Mouse (Mus musculus) MEL (cell line): ENCODE results near the gene Hoxd10. TPM values are rescaled to one million over a fixed set of nuclear protein-coding genes. Genes with fewer than 3 reads are reported as not detected.

Experiments used
- DNase-seq: peaks from one replicate; pipeline ENCODE4 v3.0.0; 2011; ENCODE audit warnings: low read depth, low spot score
- H3K27ac ChIP-seq: 2 replicates; pipeline ENCODE4 v1.5.1; 2012; ENCODE audit warnings: low read depth, mild to moderate bottlenecking, control low read depth, low read length, moderate library complexity; ENCODE audit not compliant: control insufficient read depth
- H3K27me3 ChIP-seq, 2 experiments: fragments of 150-350 bp in 1 of 2; sonication (generic) in 1 of 2; 2 replicates each; pipeline ENCODE4 v1.6.1; 2012; ENCODE audit warnings: low read length in 2 of 2, mild to moderate bottlenecking in 2 of 2, improper control_type of control experiment in 1 of 2, moderate library complexity in 1 of 2; ENCODE audit not compliant: insufficient read depth in 2 of 2, control insufficient read depth in 1 of 2
- H3K36me3 ChIP-seq, 2 experiments: 2 replicates each; pipeline ENCODE4 v1.6.1; 2012 to 2014; ENCODE audit warnings: low read length in 2 of 2, improper control_type of control experiment in 1 of 2, inconsistent platforms in 1 of 2, mild to moderate bottlenecking in 1 of 2; ENCODE audit not compliant: insufficient read depth in 2 of 2, control insufficient read depth in 1 of 2
- H3K4me1 ChIP-seq, 2 experiments: fragments of 150-350 bp in 1 of 2; sonication (generic) in 1 of 2; 2 replicates each; pipeline ENCODE4 v1.6.1; 2012; ENCODE audit warnings: low read length in 2 of 2, improper control_type of control experiment in 1 of 2, mild to moderate bottlenecking in 1 of 2; ENCODE audit not compliant: insufficient read depth in 2 of 2, control insufficient read depth in 1 of 2
- H3K4me3 ChIP-seq, 2 experiments: fragments of 150-350 bp in 1 of 2; sonication (generic) in 1 of 2; 2 replicates each; pipeline ENCODE4 v1.5.1; 2012; ENCODE audit warnings: low read depth in 2 of 2, low read length in 2 of 2, mild to moderate bottlenecking in 2 of 2, moderate library complexity in 2 of 2, control low read depth in 1 of 2, improper control_type of control experiment in 1 of 2; ENCODE audit not compliant: control insufficient read depth in 1 of 2, insufficient read depth in 1 of 2
- H3K79me2 ChIP-seq: 2 replicates; pipeline ENCODE4 v1.6.1; 2012; ENCODE audit warnings: mild to moderate bottlenecking, low read length, moderate library complexity; ENCODE audit not compliant: control insufficient read depth, poor library complexity, insufficient read depth
- H3K9ac ChIP-seq: 2 replicates; pipeline ENCODE4 v1.6.1; 2012; ENCODE audit warnings: low read depth, mild to moderate bottlenecking, control low read depth, low read length, moderate library complexity; ENCODE audit not compliant: control insufficient read depth, poor library complexity, severe bottlenecking
- H3K9me3 ChIP-seq: fragments of 150-350 bp; sonication (generic); replicated peaks from 2 replicates; pipeline ENCODE4 v1.6.1; 2012; ENCODE audit warnings: mild to moderate bottlenecking, low read length, improper control_type of control experiment, moderate library complexity; ENCODE audit not compliant: insufficient read depth
- CHD1 ChIP-seq: IDR thresholded peaks from 2 replicates; pipeline ENCODE4 v1.6.1; 2012; ENCODE audit warnings: low read depth, mild to moderate bottlenecking, inconsistent platforms, low read length, improper control_type of control experiment
- CHD2 ChIP-seq: IDR thresholded peaks from 2 replicates; pipeline ENCODE4 v1.6.1; 2011; ENCODE audit warnings: low read length, improper control_type of control experiment
- E2F4 ChIP-seq: IDR thresholded peaks from 2 replicates; pipeline ENCODE4 v1.6.1; 2011; ENCODE audit warnings: low read depth, low read length, improper control_type of control experiment, borderline replicate concordance
- EP300 ChIP-seq, 2 experiments: IDR thresholded peaks; 2 replicates each; pipeline ENCODE4 v1.6.1; 2011; ENCODE audit warnings: improper control_type of control experiment in 2 of 2, low read length in 2 of 2, low read depth in 1 of 2, mild to moderate bottlenecking in 1 of 2
- ETS1 ChIP-seq: IDR thresholded peaks from 2 replicates; pipeline ENCODE4 v1.6.1; 2012; ENCODE audit warnings: low read depth, mild to moderate bottlenecking, inconsistent platforms, low read length, improper control_type of control experiment, moderate library complexity
- GATA1 ChIP-seq: IDR thresholded peaks from 2 replicates; pipeline ENCODE4 v1.6.1; 2011; ENCODE audit warnings: low read depth, low read length, improper control_type of control experiment
- JUND ChIP-seq: IDR thresholded peaks from 2 replicates; pipeline ENCODE4 v1.6.1; 2011; ENCODE audit warnings: low read depth, mild to moderate bottlenecking, improper control_type of control experiment, low read length
- KAT2A ChIP-seq: conservative IDR thresholded peaks from 2 replicates; pipeline ENCODE4 v1.6.1; 2012; ENCODE audit warnings: low read depth, low read length, improper control_type of control experiment, inconsistent platforms
- MAFK ChIP-seq: IDR thresholded peaks from 2 replicates; pipeline ENCODE4 v1.6.1; 2011; ENCODE audit warnings: low read depth, mild to moderate bottlenecking, low read length, improper control_type of control experiment, borderline replicate concordance
- MAX ChIP-seq: IDR thresholded peaks from 2 replicates; pipeline ENCODE4 v1.6.1; 2011; ENCODE audit warnings: low read length, improper control_type of control experiment
- MAZ ChIP-seq: IDR thresholded peaks from 2 replicates; pipeline ENCODE4 v1.6.1; 2012; ENCODE audit warnings: low read depth, mild to moderate bottlenecking, inconsistent platforms, low read length, improper control_type of control experiment
- MYB ChIP-seq: IDR thresholded peaks from 2 replicates; pipeline ENCODE4 v1.6.1; 2011; ENCODE audit warnings: mild to moderate bottlenecking, low read depth, low read length, improper control_type of control experiment
- MYC ChIP-seq: IDR thresholded peaks from 2 replicates; pipeline ENCODE4 v1.6.1; 2011; ENCODE audit warnings: low read depth, mild to moderate bottlenecking, low read length, improper control_type of control experiment, moderate library complexity
- RAD21 ChIP-seq: IDR thresholded peaks from 2 replicates; pipeline ENCODE4 v1.6.1; 2011; ENCODE audit warnings: mild to moderate bottlenecking, low read depth, low read length, improper control_type of control experiment
- SIN3A ChIP-seq: IDR thresholded peaks from 2 replicates; pipeline ENCODE4 v1.6.1; 2012; ENCODE audit warnings: low read length, improper control_type of control experiment, inconsistent platforms
- TAL1 ChIP-seq: IDR thresholded peaks from 2 replicates; pipeline ENCODE4 v1.6.1; 2012; ENCODE audit warnings: mild to moderate bottlenecking, inconsistent platforms, low read length, moderate library complexity, mixed read lengths
- TCF12 ChIP-seq: IDR thresholded peaks from 2 replicates; pipeline ENCODE4 v1.6.1; 2014; ENCODE audit warnings: low read depth, mild to moderate bottlenecking, inconsistent platforms, low read length, improper control_type of control experiment, moderate library complexity
- ZC3H11A ChIP-seq: IDR thresholded peaks from 2 replicates; pipeline ENCODE4 v1.6.1; 2012; ENCODE audit warnings: low read depth, mild to moderate bottlenecking, inconsistent platforms, low read length, improper control_type of control experiment
- ZKSCAN1 ChIP-seq: IDR thresholded peaks from 2 replicates; pipeline ENCODE4 v1.6.1; 2012; ENCODE audit warnings: low read depth, mild to moderate bottlenecking, inconsistent platforms, low read length, improper control_type of control experiment, moderate library complexity
- polyA plus RNA-seq, 2 experiments: library from polyadenylated mRNA; stranded (reverse) in 1 of 2; unstranded in 1 of 2; fragments of >175 nt in 1 of 2; fragments of >200 nt in 1 of 2; gene quantifications; 2 replicates each; pipeline versions ENCODE4 v1.2.1 to v1.2.4; 2012; ENCODE audit warnings: low replicate concordance in 2 of 2, low read depth in 1 of 2; ENCODE audit not compliant: insufficient read length in 2 of 2, insufficient read depth in 1 of 2, missing spikeins in 1 of 2
- total RNA-seq: library from RNA; depleted of rRNA; stranded (reverse); fragments of 300-350 nt; gene quantifications from 2 replicates; pipeline ENCODE4 v1.2.3, GENCODE M21; 2012

Hoxd10 gene
- total and polyA plus RNA-seq, 3 experiments: not detected

- TF ChIP-seq ZC3H11A: peak; percentile 67
- peak; percentile 64 for TF ChIP-seq MAZ
Observed at GRCm38 (mm10) chr2:74672481-74673362, 19.0 kb upstream of the Hoxd10 start (continued).

GRCm38 (mm10) chr2:74673835-74674425 lies 17.8 kb upstream of the Hoxd10 start:
- H3K79me2 ChIP-seq: no peaks in the 10 kb centered on the region
- H3K27me3 ChIP-seq: peaks cover 2 to 3% of the 10 kb centered on the region in 2 experiments; a peak in 3 of 4 replicates
- no peak overlapping the region for H3K9ac ChIP-seq
- no peaks in the 10 kb centered on the region for H3K36me3 ChIP-seq
- no peak for DNase-seq
- H3K9me3 ChIP-seq: no peaks in the 10 kb centered on the region
- no peak overlapping the region for H3K4me3 ChIP-seq
- no peaks in the 10 kb centered on the region for H3K4me1 ChIP-seq
- no peak overlapping the region for H3K27ac ChIP-seq
- no peak for TF ChIP-seq RAD21
- no peak for TF ChIP-seq MAX
- no peak for TF ChIP-seq GATA1
- no peak for TF ChIP-seq JUND
- TF ChIP-seq ETS1: no peak
- TF ChIP-seq EP300 (IDR thresholded peaks at IDR 0.05; ENCODE audit: low read depth in 1 of 2, low read length in 2 of 2): no peak
- TF ChIP-seq MYB: no peak
- TF ChIP-seq MAZ: no peak
- TF ChIP-seq CHD1: no peak
- no peak for TF ChIP-seq E2F4
- no peak for TF ChIP-seq ZC3H11A
- TF ChIP-seq TCF12: no peak
- TF ChIP-seq ZKSCAN1: no peak
- no peak for TF ChIP-seq TAL1
- no peak for TF ChIP-seq KAT2A
- no peak for TF ChIP-seq MAFK
- no peak for TF ChIP-seq SIN3A
- TF ChIP-seq MYC: no peak
- no peak for TF ChIP-seq CHD2
